Mouse (Mus musculus) layer of hippocampus, postnatal 14 days (tissue): ENCODE data around the gene Pdgfa. TPM values are rescaled to one million over a fixed set of nuclear protein-coding genes. Genes with fewer than 3 reads are reported as not detected.
A peak's percentile ranks its signal among the peaks of the same experiment; 100 is the strongest.

ENCODE experiments used
- DNase-seq, 2 experiments: peaks; one replicate each; pipeline ENCODE4 v3.0.0; 2021 to 2022; ENCODE audit warnings: low spot score in 2 of 2, mixed read lengths in 1 of 2
- total RNA-seq, 2 experiments: library from RNA; stranded (reverse); gene quantifications; 2 replicates each; pipeline ENCODE4 v1.2.3; 2021

The Pdgfa gene
- total RNA-seq, 2 experiments from 2014 or later, result 50.2 to 50.3 TPM

DNA sequence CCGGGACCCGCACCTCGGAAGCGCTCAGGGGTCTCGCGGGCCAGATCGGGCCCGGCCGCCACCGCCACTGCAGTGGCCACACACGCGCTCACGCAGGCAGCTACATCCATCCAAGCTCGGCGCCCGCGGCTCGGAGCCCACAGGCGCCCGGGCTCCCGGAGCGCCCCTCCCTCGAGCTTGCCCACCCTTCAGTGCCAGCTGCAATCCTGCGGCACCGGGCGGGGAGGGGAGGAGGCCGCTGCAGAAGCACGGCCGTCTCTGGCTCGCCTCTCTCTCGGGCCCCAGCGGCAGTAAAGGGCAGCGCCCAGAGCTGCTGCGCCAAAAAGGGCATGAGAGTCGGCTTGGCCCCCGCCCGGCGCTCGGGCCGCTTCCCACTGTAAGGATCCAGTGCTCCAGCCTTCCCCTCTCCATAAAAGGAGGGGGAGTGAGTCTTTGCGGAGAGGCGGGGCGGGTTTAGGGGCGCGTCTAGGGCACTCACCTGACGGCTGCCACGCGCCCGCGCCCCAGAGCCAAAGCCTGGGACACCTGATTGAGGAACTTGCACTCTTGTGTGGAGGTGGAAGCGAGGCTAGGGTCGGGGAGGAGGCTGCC lies 1.4 kb downstream of the Pdgfa start:
- DNase-seq, result peak; percentile 57 to 66

DNA sequence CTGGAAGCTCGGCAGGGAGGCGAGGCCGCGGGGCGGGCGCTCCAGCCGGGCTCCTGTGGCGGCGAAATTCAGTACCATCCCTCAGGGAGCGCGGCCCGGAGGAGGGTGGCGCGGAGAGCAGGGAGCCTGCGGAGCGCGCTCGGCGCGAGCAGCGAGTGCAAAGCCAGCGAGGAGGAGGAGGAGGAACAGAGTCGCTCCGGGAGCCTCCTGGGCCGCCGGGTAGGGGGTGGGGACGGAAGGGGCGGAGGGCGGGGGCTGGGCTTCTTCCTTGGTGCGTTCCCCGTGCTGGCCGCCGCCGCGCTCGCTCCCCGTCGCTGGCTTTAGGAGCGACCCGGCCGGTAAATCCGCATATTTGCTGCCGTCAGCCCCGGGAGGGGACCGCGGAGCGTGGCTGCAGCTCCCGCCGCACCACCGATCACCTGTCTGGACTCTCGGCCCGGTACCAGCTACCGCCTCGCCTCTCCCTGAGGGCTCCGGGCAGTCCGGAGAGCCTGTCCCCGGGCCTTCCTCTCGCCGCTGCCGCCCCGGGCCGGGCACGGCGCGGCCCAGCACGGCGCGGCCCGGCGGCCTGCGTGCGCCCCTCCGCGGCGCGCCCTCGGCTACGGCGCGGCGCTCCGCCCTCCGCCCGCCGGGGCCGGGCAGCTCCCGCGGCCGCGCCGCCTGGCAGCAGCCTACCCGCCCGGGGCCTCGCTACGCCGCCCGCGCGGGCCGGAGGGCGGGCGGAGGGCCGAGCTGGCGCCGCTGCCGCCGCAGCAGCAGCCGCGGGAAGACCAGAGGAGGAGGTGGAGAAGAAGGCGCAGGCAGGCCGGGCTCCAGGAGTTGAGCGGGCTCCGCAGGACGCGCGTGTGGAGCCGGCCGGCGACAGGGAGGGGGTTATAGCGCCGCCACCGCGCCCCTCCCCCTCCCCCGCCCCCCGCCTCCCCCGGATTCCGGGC lies 2.1 kb downstream of the Pdgfa start:
- peak; percentile 65 to 71 for DNase-seq

DNA sequence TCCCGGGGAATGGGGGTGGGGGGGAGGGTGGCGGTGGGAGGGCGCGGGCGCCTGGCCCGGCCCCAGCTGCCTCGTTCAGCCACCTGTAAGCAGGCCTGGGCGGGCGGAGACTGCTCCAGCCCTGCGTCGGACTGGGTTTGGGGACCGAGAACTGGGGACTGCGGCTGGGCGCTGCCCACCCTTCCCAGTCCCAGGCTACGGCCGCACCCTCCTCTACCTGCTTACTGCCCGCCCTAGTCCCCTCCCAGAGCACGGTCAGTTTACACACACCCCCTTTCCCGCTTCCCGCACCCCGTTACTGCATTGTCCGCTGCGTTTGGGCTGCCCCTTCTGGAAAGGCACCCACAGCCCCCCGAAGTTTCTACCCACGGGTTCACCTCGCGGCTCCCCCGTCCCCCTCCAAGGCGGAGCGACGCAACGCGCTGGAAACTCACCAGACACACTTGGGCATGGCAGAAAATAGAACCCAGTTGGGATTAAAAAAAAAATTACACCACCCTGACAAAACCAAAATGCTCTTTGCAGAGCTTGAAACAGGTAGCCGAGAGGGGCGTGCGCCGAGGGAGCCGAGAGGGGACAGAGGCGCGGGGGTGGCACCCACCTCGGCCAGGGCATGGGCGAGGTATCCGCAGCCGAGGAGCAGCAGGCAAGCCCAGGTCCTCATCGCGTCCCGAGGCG lies 2.9 kb downstream of the Pdgfa start:
- peak in 1 of 2 experiments; percentile 13 for DNase-seq

GRCm38 (mm10) chr5:138993371-138994107 lies 3.6 kb downstream of the Pdgfa start:
- no peak for DNase-seq

DNA sequence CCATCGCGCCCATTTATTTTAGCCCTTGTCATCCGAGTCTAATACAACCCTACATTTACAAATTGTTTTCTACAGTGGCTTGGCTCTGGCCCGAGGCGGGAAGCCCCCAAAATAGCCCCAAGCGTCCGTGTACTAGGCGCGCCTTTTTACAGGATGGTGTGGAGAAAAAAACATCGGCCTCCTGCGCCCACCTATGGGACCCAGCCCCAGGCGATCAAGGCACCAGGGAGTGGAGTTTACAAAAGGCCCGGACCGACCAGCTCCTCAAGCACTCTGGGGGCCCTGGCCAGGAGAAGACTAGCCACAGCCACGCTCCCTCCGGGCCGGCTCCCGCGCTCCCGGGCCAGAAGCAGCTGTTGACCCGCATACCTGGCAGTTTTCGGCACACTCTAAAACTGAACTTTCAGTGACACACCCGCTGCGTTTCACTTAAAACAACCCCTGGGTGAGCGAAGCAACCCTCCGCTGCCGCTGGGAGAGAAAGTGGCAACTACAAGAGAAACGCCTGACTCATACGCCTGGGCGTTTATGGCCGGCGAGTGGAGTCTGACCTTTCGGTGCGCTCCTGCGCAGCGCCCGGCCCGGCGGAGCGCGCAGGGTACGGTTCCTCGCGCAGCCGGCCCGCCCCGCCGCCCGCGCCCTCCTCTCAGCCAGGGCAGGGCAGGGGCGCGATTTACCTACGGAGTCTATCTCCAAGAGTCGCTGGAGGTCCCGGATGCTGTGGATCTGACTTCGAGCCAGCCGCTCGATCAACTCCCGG lies 4.4 kb downstream of the Pdgfa start:
- no peak for DNase-seq

GRCm38 (mm10) chr5:138991734-138992133 lies 5.4 kb downstream of the Pdgfa start:
- no peak for DNase-seq

DNA sequence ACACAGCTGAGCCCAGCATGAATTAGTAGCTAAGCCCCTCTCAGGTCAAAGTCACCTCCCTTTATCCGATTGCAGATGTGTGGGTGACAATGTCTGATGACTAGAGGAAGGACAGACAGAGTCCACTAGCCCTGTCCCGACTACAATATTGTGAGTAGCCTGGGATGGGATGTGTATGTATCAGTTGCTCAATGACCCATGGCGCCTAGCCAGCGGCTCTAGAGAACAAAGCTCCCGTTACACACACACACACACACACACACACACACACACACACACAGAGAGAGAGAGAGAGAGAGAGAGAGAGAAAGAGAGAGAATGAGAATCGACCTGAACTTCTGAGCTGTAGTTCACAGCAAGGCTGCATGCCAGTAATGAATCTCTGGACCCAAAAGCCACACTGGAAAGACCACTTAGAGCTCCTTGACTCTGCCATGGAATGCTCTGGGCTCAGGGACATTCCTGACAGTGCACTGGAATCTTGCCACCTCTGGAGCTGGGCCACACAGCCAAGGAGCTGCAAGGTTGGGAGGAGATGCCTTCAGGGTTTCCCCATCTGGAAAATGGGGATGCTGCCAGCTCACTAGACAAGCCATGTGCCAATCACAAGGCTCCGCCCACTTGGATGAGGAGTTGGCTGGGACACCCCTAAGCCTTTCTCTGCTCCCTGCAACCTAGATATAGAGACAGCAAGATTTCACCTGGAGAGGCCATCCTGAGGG lies 6.3 kb downstream of the Pdgfa start:
- no peak for DNase-seq

DNA sequence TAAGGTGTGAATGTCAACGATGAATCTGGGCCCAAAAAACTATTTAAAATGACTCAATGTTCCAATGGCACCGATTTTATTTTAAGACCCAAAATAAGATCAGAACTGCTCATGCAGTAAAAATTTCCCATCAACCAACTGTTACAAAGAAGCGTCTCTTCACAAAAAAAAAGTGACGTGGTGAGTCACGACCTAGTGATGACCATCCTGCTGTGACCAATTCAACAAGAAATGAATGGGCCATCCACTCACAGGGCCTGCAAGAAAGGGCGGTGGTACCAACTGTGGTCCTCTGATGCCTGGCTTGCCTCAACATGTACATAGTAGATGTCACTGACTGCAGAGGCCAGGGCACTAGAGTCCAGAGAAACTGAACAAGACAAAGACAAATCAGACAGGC lies 7.6 kb downstream of the Pdgfa start:
- no peak for DNase-seq

GRCm38 (mm10) chr5:138988764-138989163 lies 8.4 kb downstream of the Pdgfa start:
- no peak for DNase-seq

DNA sequence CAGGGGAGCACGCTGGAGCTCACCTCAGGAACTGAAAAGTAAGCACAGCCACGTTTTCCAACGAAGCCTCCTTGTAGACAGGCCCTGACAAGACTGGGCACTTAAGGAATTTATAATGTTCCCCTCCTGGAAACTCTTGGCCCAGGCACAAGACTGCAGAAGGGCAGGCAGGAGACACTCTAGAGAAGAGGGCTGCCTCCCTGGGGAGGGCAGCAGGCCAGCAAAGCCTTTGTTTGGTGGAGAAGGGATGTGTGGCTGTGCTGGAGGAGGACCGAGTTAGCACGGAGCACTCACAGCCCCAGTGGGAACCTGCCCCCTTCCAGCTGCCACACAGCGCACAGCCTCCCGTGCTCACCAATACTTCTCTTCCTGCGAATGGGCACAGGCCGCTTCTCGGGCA lies 9.2 kb downstream of the Pdgfa start:
- DNase-seq, result no peak

DNA sequence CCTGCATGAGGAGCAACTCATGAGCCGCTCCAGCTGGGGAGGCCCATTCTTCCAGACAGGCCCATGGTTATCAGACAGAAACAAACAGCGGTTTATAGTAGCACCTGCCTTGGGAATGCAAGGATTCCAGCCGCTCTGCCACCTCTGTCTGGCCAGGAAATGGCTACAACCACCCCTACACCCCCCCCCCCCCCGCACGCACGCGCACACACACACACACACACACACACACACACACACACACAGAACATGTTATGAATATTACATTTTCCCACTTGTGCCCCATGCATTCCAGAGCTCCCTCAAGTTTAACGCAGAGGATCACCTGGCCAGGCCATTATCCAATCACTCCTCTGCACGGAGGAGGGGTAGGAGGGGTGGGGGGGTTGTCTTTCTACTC lies 15.2 kb downstream of the Pdgfa start:
- no peak for DNase-seq

GRCm38 (mm10) chr5:138980608-138981007 lies 16.6 kb downstream of the Pdgfa start:
- DNase-seq, result no peak

DNA sequence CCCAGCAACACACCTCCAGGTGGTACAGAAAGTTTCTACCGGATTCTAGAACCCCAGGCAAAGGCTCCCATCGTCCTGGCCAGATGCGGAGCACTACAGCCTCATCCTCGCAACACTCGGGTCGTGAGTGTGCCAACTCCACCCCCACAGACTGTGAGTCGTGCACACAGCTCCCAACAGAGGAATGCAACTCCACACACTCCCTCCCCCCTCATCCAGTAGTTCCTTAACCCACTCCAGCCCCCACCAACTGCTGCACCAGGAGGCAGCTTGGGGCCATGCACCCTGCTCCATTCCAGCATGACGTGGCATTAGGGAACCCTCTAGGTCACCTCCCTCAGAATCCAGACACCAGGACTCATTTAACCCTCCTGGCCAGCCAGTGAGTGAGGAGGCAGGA lies 17.3 kb downstream of the Pdgfa start:
- DNase-seq, result no peak

- DNase-seq, result no peak
Measured at GRCm38 (mm10) chr5:138977759-138978158, 19.4 kb downstream of the Pdgfa start.

DNA sequence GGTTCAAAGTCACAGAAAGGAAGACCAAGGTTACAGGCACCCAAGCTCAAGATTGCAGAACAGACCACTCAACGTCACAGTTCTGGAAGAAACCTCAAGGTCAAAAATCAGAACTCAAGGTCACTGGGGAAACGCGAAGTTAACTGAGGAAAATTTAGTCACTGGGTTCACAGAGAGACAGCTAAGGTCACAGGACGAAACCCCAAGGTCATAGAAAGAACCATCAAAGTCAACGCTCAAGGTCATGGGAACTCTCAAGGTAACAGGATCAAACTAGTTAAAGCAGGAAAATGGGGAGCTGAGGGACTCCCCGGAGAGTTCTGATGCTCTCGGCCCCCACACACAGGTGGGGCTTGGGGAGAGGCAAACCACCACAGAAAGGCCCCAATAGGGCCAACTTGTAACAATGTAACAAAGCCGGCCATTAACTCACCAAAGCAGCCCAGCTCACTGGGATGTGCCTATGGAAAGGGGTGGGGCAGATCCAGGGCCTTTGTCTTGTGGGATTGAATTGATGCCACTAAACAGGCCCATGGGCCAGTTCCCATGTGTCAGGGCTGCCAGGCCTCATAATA lies 22.2 kb downstream of the Pdgfa start:
- DNase-seq, result no peak

- no peak for DNase-seq
Measured at GRCm38 (mm10) chr5:138973480-138973879, 23.7 kb downstream of the Pdgfa start.

GRCm38 (mm10) chr5:138971405-138971804 lies 25.8 kb downstream of the Pdgfa start:
- DNase-seq, result no peak

DNA sequence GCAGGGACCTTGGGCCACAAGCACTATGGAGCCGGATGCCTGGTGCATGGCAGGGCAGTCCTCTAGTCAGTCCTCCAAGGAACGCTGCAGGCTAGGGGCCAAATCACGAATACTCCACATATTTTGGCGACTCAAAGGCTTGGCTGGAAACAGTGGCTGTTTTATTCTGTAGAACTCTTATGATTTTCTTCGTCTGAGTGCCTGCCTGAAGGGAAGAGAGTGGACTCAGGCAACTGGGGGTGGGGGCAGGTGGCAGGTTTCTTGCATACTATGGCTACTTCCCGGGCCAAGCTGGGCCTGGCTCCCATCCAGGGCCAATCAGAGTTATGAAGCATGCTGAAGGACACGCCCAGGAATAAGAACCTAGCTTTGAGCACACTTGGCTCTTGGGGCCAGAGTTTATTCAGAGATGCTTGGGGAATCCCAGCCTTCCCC lies 27.1 kb downstream of the Pdgfa start:
- no peak for DNase-seq

DNA sequence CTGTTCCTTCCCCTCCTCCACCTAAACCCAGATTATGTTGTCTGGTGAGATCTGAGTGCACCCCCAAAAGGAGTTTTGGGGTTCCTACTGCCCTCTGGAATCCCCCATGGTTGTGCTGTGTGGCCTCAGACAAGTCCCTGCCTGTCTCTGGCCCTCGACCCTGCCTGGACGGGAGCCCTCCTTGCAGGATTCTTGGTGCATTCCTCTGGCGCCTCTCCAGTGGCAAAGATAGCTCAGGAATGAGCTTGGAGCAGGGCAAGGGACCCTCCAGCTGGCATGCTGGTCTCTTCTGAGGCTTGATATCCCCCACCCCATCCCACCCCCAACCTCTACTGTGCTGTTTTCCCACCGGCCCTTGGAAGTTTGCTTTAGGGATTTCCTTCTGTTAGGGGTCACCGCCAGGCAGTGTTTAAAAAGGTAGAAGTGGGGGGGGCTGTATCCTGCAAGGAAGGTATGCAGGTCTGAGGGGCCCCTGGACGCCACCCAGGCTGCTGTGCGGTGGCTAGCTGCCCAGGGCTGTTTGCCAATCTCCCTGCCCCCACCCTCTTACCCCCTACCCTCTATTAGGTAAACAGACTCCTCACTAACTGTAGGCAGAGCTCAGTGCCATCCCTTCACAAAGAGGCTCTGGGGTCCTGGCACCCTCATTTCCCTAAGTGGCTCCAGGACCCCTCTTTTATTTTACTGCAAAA lies 31.0 kb downstream of the Pdgfa start:
- no peak for DNase-seq
